Mouse (Mus musculus) megakaryocyte, embryonic 14.5 days (primary cell): ENCODE measurements at regions not wholly inside any gene's neighbourhood (a gene's known extent, or its start where the extent isn't known, plus 50 kb on each side); places are given as distances from the start of the nearest gene placed in this dataset.

Experiments
- FLI1 ChIP-seq: IDR thresholded peaks from 2 replicates; pipeline ENCODE4 v1.6.1; 2012; ENCODE audit warnings: low read length, inconsistent platforms, mixed read lengths
- GATA1 ChIP-seq: IDR thresholded peaks from 3 replicates; pipeline ENCODE4 v1.6.1; 2012; ENCODE audit warnings: mixed read lengths, low read length, inconsistent platforms, borderline replicate concordance

GRCm38 (mm10) chr10:111684409-111685346 lies 178.6 kb downstream of the Phlda1 start:
- no peak for TF ChIP-seq GATA1
- no peak for TF ChIP-seq FLI1
